ENCODE assay signal across 8 mouse cellular contexts in genomic region chr12:91778211-91779003, GRCm38 (mm10). TPM values are rescaled to one million over a fixed set of nuclear protein-coding genes. Genes with fewer than 3 reads are reported as not detected.
A peak's percentile ranks its signal among the peaks of the same experiment; 100 is the strongest.
DNase-seq lines count a peak whose midpoint lies in the region; ATAC-seq and TF ChIP-seq lines count a peak whose summit lies in the region.

No protein-coding gene starts in this region.

- H3K4me2 ChIP-seq in forebrain, embryonic 11.5 days (ENCODE audit: low read depth, low read length, severe bottlenecking) = peak overlapping the region; percentile 92
- peak overlapping the region; percentile 92 for H3K4me2 ChIP-seq in heart, embryonic 16.5 days (ENCODE audit: low read depth, low read length)
- H3K4me2 ChIP-seq in lung, embryonic 15.5 days = peak overlapping the region; percentile 92

- H3K36me3 ChIP-seq in ES-E14 (ENCODE audit: control insufficient read depth, insufficient read depth, low read length, poor library complexity, severe bottlenecking) = no peaks in the 10 kb centered on the region
- no peaks in the 10 kb centered on the region for H3K36me3 ChIP-seq in forebrain, embryonic 11.5 days (ENCODE audit: control insufficient read depth, insufficient read depth, low read length)
- no peaks in the 10 kb centered on the region for H3K36me3 ChIP-seq in heart, embryonic 16.5 days (ENCODE audit: control insufficient read depth, insufficient read depth)
- no peaks in the 10 kb centered on the region for H3K36me3 ChIP-seq in lung, embryonic 15.5 days

- no peaks in the 10 kb centered on the region for H3K27me3 ChIP-seq in forebrain, embryonic 11.5 days (ENCODE audit: control insufficient read depth, insufficient read depth, low read length)
- H3K27me3 ChIP-seq in heart, embryonic 16.5 days (ENCODE audit: control insufficient read depth, insufficient read depth, low read length) = peaks cover 20% of the 10 kb centered on the region
- no peaks in the 10 kb centered on the region for H3K27me3 ChIP-seq in lung, embryonic 15.5 days

- peak; percentile 83 for ATAC-seq in forebrain, embryonic 11.5 days (replicated peaks; ENCODE audit: low FRiP score)
- peak; percentile 72 for ATAC-seq in heart, embryonic 16.5 days (replicated peaks; ENCODE audit: extremely low read depth, insufficient read depth, low FRiP score)
- ATAC-seq in lung, embryonic 15.5 days (ENCODE audit: borderline replicate concordance, extremely low read depth, low FRiP score, low TSS enrichment) = peak; percentile 83

- H3K27ac ChIP-seq in ES-E14 (ENCODE audit: insufficient read depth, low read depth, low read length, poor library complexity, severe bottlenecking) = no peak overlapping the region
- H3K27ac ChIP-seq in forebrain, embryonic 11.5 days (ENCODE audit: low read depth, low read length) = no peak overlapping the region
- no peak overlapping the region for H3K27ac ChIP-seq in heart, embryonic 16.5 days (ENCODE audit: low read length)
- H3K27ac ChIP-seq in lung, embryonic 15.5 days = peak overlapping the region; percentile 46; the same call in 1 of the 2 replicates

- H3K4me3 ChIP-seq in ES-E14 (ENCODE audit: insufficient read depth in 1 of 2, low read depth in 1 of 2, low read length in 2 of 2, poor library complexity in 1 of 2, severe bottlenecking in 1 of 2) = peak overlapping the region; percentile 81 to 92
- H3K4me3 ChIP-seq in forebrain, embryonic 11.5 days (ENCODE audit: low read depth, low read length) = peak overlapping the region; percentile 67
- H3K4me3 ChIP-seq in heart, embryonic 16.5 days (ENCODE audit: low read length) = peak overlapping the region; percentile 61
- peak overlapping the region; percentile 62 for H3K4me3 ChIP-seq in lung, embryonic 15.5 days

- H3K9ac ChIP-seq in ES-E14 (ENCODE audit: insufficient read depth, low read depth, low read length, poor library complexity, severe bottlenecking) = peak overlapping the region; percentile 87
- H3K9ac ChIP-seq in forebrain, embryonic 11.5 days (ENCODE audit: low read length) = peak overlapping the region; percentile 63
- H3K9ac ChIP-seq in heart, embryonic 16.5 days (ENCODE audit: low read length) = peak overlapping the region; percentile 68
- peak overlapping the region; percentile 41 for H3K9ac ChIP-seq in lung, embryonic 15.5 days

- H3K4me1 ChIP-seq in ES-E14 (ENCODE audit: control insufficient read depth in 2 of 2, insufficient read depth in 2 of 2, low read length in 2 of 2, poor library complexity in 1 of 2) = no peaks in the 10 kb centered on the region
- 0 out of 2 replicates have a peak, but pooled peaks cover 2% of the 10 kb centered on the region for H3K4me1 ChIP-seq in forebrain, embryonic 11.5 days (replicated peaks; ENCODE audit: control insufficient read depth, insufficient read depth, low read length)
- peaks cover 2% of the 10 kb centered on the region for H3K4me1 ChIP-seq in heart, embryonic 16.5 days (ENCODE audit: control insufficient read depth, insufficient read depth, low read length)
- peaks cover 10% of the 10 kb centered on the region; the same call in 1 of the 2 replicates for H3K4me1 ChIP-seq in lung, embryonic 15.5 days

- DNase-seq in ES-E14 (ENCODE audit: low read depth, low spot score) = no peak
- DNase-seq in adrenal gland, postnatal 14 days = peak; percentile 70
- DNase-seq in forebrain, embryonic 11.5 days (ENCODE audit: low spot score) = no peak
- peak; percentile 79 for DNase-seq in kidney, postnatal 10 days
- DNase-seq in ovary, adult 18-20 months (ENCODE audit: low spot score) = peak; percentile 50
- no peak for DNase-seq in spleen, adult 12 weeks (ENCODE audit: low spot score)

- in situ Hi-C loops in ES-E14 (cut with MboI; ENCODE audit: low sequenced_read_pairs in 2 of 2, unreplicated experiment in 2 of 2) = loop anchor here (25.0 kb wide), 2 partner anchors 141 to 366 kb away; no protein-coding TSS in a partner anchor

- WGBS in forebrain, embryonic 11.5 days = 2% methylated on average over 46 of the region's 51 CpGs
- 2% methylated on average over 46 of the region's 51 CpGs for WGBS in heart, embryonic 16.5 days
- 2% methylated on average over 51 of the region's 51 CpGs for WGBS in lung, embryonic 15.5 days

- no peaks in the 10 kb centered on the region for H3K9me3 ChIP-seq in ES-E14 (ENCODE audit: control insufficient read depth, insufficient read depth, low read depth, low read length)
- H3K9me3 ChIP-seq in forebrain, embryonic 11.5 days (ENCODE audit: control insufficient read depth, low read length) = no peaks in the 10 kb centered on the region
- no peaks in the 10 kb centered on the region for H3K9me3 ChIP-seq in heart, embryonic 16.5 days (replicated peaks; ENCODE audit: control insufficient read depth, low read length)
- H3K9me3 ChIP-seq in lung, embryonic 15.5 days = no peaks in the 10 kb centered on the region

TF ChIP-seq in ES-E14, 5 proteins besides CTCF, POLR2A, EP300 and RAD21:
- no peak for TF ChIP-seq MAFK (IDR thresholded peaks at IDR 0.05; ENCODE audit: insufficient read depth, low read depth, low read length)
- TF ChIP-seq HCFC1 (IDR thresholded peaks at IDR 0.05; ENCODE audit: borderline replicate concordance, insufficient read depth, low read length) = no peak
- TF ChIP-seq ZNF384 (IDR thresholded peaks at IDR 0.05; ENCODE audit: low read depth, low read length) = no peak
- no peak for TF ChIP-seq CHD2 (IDR thresholded peaks at IDR 0.05; ENCODE audit: low read depth, low read length)
- TF ChIP-seq ZC3H11A (IDR thresholded peaks at IDR 0.05; ENCODE audit: borderline replicate concordance, low read depth, low read length) = no peak
TF ChIP-seq in ES-E14: peak in this region for 0.

RNA-seq across cellular contexts. Expression of gene Ston2, which starts 9.8 kb away (rescaled TPM):
- 11.7 and 18.0 TPM in 2 replicates for total RNA-seq in ES-E14 (2012; rRNA removed)
- total RNA-seq in adrenal gland, postnatal 14 days (2021) = 6.4 and 10.1 TPM in 2 replicates
- 13.7 and 16.5 TPM in 2 replicates for polyA plus RNA-seq in forebrain, embryonic 11.5 days (2014; fragmentation: Nextera tagmentation; extraction: Ambion mirVana)
- polyA plus RNA-seq in heart, embryonic 16.5 days (2015; fragmentation: Nextera tagmentation; extraction: Ambion mirVana) = 2.9 and 3.7 TPM in 2 replicates
- 9.4 and 11.1 TPM in 2 replicates for polyA plus RNA-seq in lung, embryonic 15.5 days (2015; fragmentation: Nextera tagmentation; extraction: Ambion mirVana)

Comparison
In these comparisons a context has a peak if more than half of its experiments do, and no peak if none do; other contexts are left out.
1. DNase-seq: peak in adrenal gland, postnatal 14 days (single experiment), kidney, postnatal 10 days (single experiment) and ovary, adult 18-20 months (single experiment); none in ES-E14 (single experiment), forebrain, embryonic 11.5 days (single experiment) and spleen, adult 12 weeks (single experiment).
2. Peak in every context shown above with its lines, with median percentiles within 50 percentile points of each other: H3K4me3 ChIP-seq, H3K9ac ChIP-seq, ATAC-seq and H3K4me2 ChIP-seq.